Mouse (Mus musculus): ENCODE measurements around the gene Vav3. TPM values are rescaled to one million over a fixed set of nuclear protein-coding genes. Genes with fewer than 3 reads are reported as not detected.

Vav3 gene
- polyA plus RNA-seq, 1 experiment from 2014 or later: 18.9 TPM

GRCm38 (mm10) chr3:109537686-109538085 lies 197.2 kb downstream of the Vav3 start:
- Histone ChIP-seq H3K27me3 (replicated peaks; ENCODE audit: control insufficient read depth, insufficient read depth, low read length) (no peaks in the 10 kb centered on the region), H3K4me2 (ENCODE audit: low read depth, low read length) (no peak overlapping the region), H3K27ac (ENCODE audit: low read length) (no peak overlapping the region), H3K9ac (ENCODE audit: low read depth, low read length) (no peak overlapping the region), H3K4me1 (ENCODE audit: control insufficient read depth, insufficient read depth, low read length) (no peaks in the 10 kb centered on the region), H3K4me3 (ENCODE audit: low read length) (no peak overlapping the region), H3K9me3 (ENCODE audit: control insufficient read depth, low read length) (no peaks in the 10 kb centered on the region), H3K36me3 (ENCODE audit: control insufficient read depth, insufficient read depth, low read length) (no peaks in the 10 kb centered on the region)
- ATAC-seq: no peak
- WGBS: 73% methylated on average over 3 of the region's 3 CpGs

- Histone ChIP-seq H3K9ac (ENCODE audit: low read depth, low read length) (no peak overlapping the region), H3K36me3 (ENCODE audit: control insufficient read depth, insufficient read depth, low read length) (no peaks in the 10 kb centered on the region), H3K4me3 (ENCODE audit: low read length) (no peak overlapping the region), H3K4me2 (ENCODE audit: low read depth, low read length) (no peak overlapping the region), H3K4me1 (ENCODE audit: control insufficient read depth, insufficient read depth, low read length) (no peaks in the 10 kb centered on the region), H3K27ac (ENCODE audit: low read length) (no peak overlapping the region), H3K27me3 (replicated peaks; ENCODE audit: control insufficient read depth, insufficient read depth, low read length) (no peaks in the 10 kb centered on the region), H3K9me3 (ENCODE audit: control insufficient read depth, low read length) (no peaks in the 10 kb centered on the region)
- ATAC-seq: no peak
- WGBS: 65% methylated on average over 4 of the region's 4 CpGs
These were observed 199.6 kb downstream of the Vav3 start for GRCm38 (mm10) chr3:109540009-109540408.

- no peak for ATAC-seq
- Histone ChIP-seq H3K9me3 (ENCODE audit: control insufficient read depth, low read length) (no peaks in the 10 kb centered on the region), H3K9ac (ENCODE audit: low read depth, low read length) (no peak overlapping the region), H3K4me1 (ENCODE audit: control insufficient read depth, insufficient read depth, low read length) (no peaks in the 10 kb centered on the region), H3K27me3 (replicated peaks; ENCODE audit: control insufficient read depth, insufficient read depth, low read length) (no peaks in the 10 kb centered on the region), H3K4me3 (ENCODE audit: low read length) (no peak overlapping the region), H3K27ac (ENCODE audit: low read length) (no peak overlapping the region), H3K36me3 (ENCODE audit: control insufficient read depth, insufficient read depth, low read length) (no peaks in the 10 kb centered on the region), H3K4me2 (ENCODE audit: low read depth, low read length) (no peak overlapping the region)
- 48% methylated on average over 7 of the region's 7 CpGs for WGBS
These were observed 204.2 kb downstream of the Vav3 start for GRCm38 (mm10) chr3:109544476-109545221.

- peak; percentile 64; the same call in 1 of the 2 replicates for ATAC-seq
- H3K9ac ChIP-seq (ENCODE audit: low read depth, low read length): no peak overlapping the region
- H3K4me1 ChIP-seq (ENCODE audit: control insufficient read depth, insufficient read depth, low read length): no peaks in the 10 kb centered on the region
- no peak overlapping the region for H3K4me3 ChIP-seq (ENCODE audit: low read length)
- H3K9me3 ChIP-seq (ENCODE audit: control insufficient read depth, low read length): no peaks in the 10 kb centered on the region
- no peaks in the 10 kb centered on the region for H3K27me3 ChIP-seq (replicated peaks; ENCODE audit: control insufficient read depth, insufficient read depth, low read length)
- no peak overlapping the region for H3K4me2 ChIP-seq (ENCODE audit: low read depth, low read length)
- H3K27ac ChIP-seq (ENCODE audit: low read length): no peak overlapping the region
- H3K36me3 ChIP-seq (ENCODE audit: control insufficient read depth, insufficient read depth, low read length): no peaks in the 10 kb centered on the region
- WGBS: 35% methylated on average over 2 of the region's 2 CpGs
These were observed 216.9 kb downstream of the Vav3 start for GRCm38 (mm10) chr3:109557329-109557728.

- Histone ChIP-seq H3K4me2 (ENCODE audit: low read depth, low read length) (no peak overlapping the region), H3K36me3 (ENCODE audit: control insufficient read depth, insufficient read depth, low read length) (no peaks in the 10 kb centered on the region), H3K4me3 (ENCODE audit: low read length) (no peak overlapping the region), H3K27me3 (replicated peaks; ENCODE audit: control insufficient read depth, insufficient read depth, low read length) (no peaks in the 10 kb centered on the region), H3K9ac (ENCODE audit: low read depth, low read length) (no peak overlapping the region), H3K9me3 (ENCODE audit: control insufficient read depth, low read length) (no peaks in the 10 kb centered on the region), H3K27ac (ENCODE audit: low read length) (no peak overlapping the region), H3K4me1 (ENCODE audit: control insufficient read depth, insufficient read depth, low read length) (peaks cover 6% of the 10 kb centered on the region; the same call in 1 of the 2 replicates)
- ATAC-seq: no peak
- 55% methylated on average over 4 of the region's 4 CpGs for WGBS
These were observed 220.8 kb downstream of the Vav3 start for GRCm38 (mm10) chr3:109561295-109561694.

GRCm38 (mm10) chr3:109561776-109562175 lies 221.3 kb downstream of the Vav3 start:
- no peak for ATAC-seq
- Histone ChIP-seq H3K4me1 (ENCODE audit: control insufficient read depth, insufficient read depth, low read length) (peaks cover 6% of the 10 kb centered on the region; the same call in 1 of the 2 replicates), H3K9ac (ENCODE audit: low read depth, low read length) (no peak overlapping the region), H3K4me3 (ENCODE audit: low read length) (no peak overlapping the region), H3K9me3 (ENCODE audit: control insufficient read depth, low read length) (no peaks in the 10 kb centered on the region), H3K36me3 (ENCODE audit: control insufficient read depth, insufficient read depth, low read length) (no peaks in the 10 kb centered on the region), H3K4me2 (ENCODE audit: low read depth, low read length) (no peak overlapping the region), H3K27me3 (replicated peaks; ENCODE audit: control insufficient read depth, insufficient read depth, low read length) (no peaks in the 10 kb centered on the region), H3K27ac (ENCODE audit: low read length) (no peak overlapping the region)
- WGBS: 56% methylated on average over 7 of the region's 7 CpGs

- no peak overlapping the region for H3K9ac ChIP-seq (ENCODE audit: low read depth, low read length)
- 73% methylated on average over 4 of the region's 4 CpGs for WGBS
- H3K4me2 ChIP-seq (ENCODE audit: low read depth, low read length): no peak overlapping the region
- H3K9me3 ChIP-seq (ENCODE audit: control insufficient read depth, low read length): no peaks in the 10 kb centered on the region
- no peaks in the 10 kb centered on the region for H3K36me3 ChIP-seq (ENCODE audit: control insufficient read depth, insufficient read depth, low read length)
- no peak for ATAC-seq
- no peaks in the 10 kb centered on the region for H3K27me3 ChIP-seq (replicated peaks; ENCODE audit: control insufficient read depth, insufficient read depth, low read length)
- H3K4me3 ChIP-seq (ENCODE audit: low read length): no peak overlapping the region
- no peak overlapping the region for H3K27ac ChIP-seq (ENCODE audit: low read length)
- peaks cover 6% of the 10 kb centered on the region; the same call in 1 of the 2 replicates for H3K4me1 ChIP-seq (ENCODE audit: control insufficient read depth, insufficient read depth, low read length)
These were observed 221.8 kb downstream of the Vav3 start for GRCm38 (mm10) chr3:109562268-109562667.

- Histone ChIP-seq H3K9me3 (ENCODE audit: control insufficient read depth, low read length) (no peaks in the 10 kb centered on the region), H3K36me3 (ENCODE audit: control insufficient read depth, insufficient read depth, low read length) (no peaks in the 10 kb centered on the region), H3K4me3 (ENCODE audit: low read length) (no peak overlapping the region), H3K9ac (ENCODE audit: low read depth, low read length) (no peak overlapping the region), H3K27ac (ENCODE audit: low read length) (no peak overlapping the region), H3K4me1 (ENCODE audit: control insufficient read depth, insufficient read depth, low read length) (peaks cover 11% of the 10 kb centered on the region; the same call in 1 of the 2 replicates), H3K4me2 (ENCODE audit: low read depth, low read length) (no peak overlapping the region), H3K27me3 (replicated peaks; ENCODE audit: control insufficient read depth, insufficient read depth, low read length) (no peaks in the 10 kb centered on the region)
- 57% methylated on average over 2 of the region's 2 CpGs for WGBS
- peak; percentile 67 for ATAC-seq
These were observed 224.0 kb downstream of the Vav3 start for GRCm38 (mm10) chr3:109564443-109564842.

- Histone ChIP-seq H3K4me1 (ENCODE audit: control insufficient read depth, insufficient read depth, low read length) (peaks cover 14% of the 10 kb centered on the region; the same call in 1 of the 2 replicates), H3K27ac (ENCODE audit: low read length) (peak overlapping the region; percentile 72), H3K27me3 (replicated peaks; ENCODE audit: control insufficient read depth, insufficient read depth, low read length) (no peaks in the 10 kb centered on the region), H3K4me2 (ENCODE audit: low read depth, low read length) (no peak overlapping the region), H3K36me3 (ENCODE audit: control insufficient read depth, insufficient read depth, low read length) (no peaks in the 10 kb centered on the region), H3K4me3 (ENCODE audit: low read length) (no peak overlapping the region), H3K9me3 (ENCODE audit: control insufficient read depth, low read length) (no peaks in the 10 kb centered on the region), H3K9ac (ENCODE audit: low read depth, low read length) (no peak overlapping the region)
- 18% methylated on average over 3 of the region's 3 CpGs for WGBS
- ATAC-seq: peak; percentile 73
These were observed 228.3 kb downstream of the Vav3 start for GRCm38 (mm10) chr3:109568542-109569265.
